Mouse (Mus musculus) monocyte, adult 2 months (primary cell): ENCODE measurements around the gene Tmem189.

Experiments used
- DNase-seq, 2 experiments: peaks; one replicate each; pipeline ENCODE4 v3.0.0; 2022; ENCODE audit warnings: low spot score in 2 of 2, low read depth in 1 of 2

The Tmem189 gene

DNA sequence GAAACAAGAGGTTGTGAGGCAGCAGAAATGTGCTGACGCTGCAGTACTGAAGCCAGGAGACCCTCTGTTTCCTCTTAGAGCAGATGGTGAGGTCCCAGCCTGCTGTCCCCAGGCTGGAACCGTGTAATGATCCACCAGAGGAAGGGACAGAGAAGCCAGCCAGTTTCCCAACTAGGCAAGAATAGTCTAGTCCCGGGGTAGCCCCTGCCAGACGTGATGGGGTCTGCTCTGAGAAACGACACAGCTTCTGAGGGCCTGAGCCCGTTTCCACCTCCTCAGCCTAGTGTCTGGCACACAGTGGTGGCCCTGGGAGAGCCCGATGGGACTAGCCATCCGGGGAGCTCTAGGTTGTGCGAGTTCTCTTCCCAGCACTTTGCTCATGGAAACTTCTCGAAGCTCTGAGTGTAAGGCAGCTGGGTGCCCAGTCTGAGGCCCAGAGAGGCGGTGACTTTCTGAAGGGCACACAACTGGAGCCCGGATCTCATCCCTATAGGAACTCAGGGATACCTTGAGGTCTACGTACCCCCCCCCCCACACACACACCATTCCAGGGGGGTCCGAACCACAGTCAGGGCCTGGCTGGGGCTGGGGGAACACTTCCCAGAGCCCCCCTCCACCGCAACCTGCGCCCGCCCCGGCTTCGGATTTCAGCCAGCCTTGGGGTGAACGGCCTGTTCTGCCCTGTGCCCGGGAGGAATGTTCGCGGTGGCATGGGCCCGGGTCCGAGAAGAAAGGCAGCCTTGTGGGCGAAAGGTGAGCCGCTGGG lies 92.7 kb downstream of the Tmem189 start:
- DNase-seq: no peak

DNA sequence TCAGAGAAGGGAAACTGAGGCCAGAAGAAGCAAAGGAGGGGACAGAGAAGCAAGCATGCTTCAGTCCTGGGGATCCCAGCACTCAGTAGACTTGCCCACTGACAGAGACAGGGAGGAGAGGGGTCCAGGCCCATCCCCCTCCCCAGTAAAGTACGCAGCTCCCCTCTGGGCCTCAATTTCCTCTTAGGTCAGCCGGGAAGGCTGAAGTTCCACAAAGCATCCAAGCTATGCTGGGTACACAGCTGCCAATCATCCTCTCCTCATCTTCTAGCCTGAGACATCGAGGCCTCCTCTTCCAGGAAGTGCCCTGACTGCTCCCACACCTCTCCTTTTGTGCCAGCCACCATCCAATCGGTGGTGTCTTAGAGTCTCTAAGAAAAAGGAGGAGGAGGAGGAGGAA lies 93.4 kb downstream of the Tmem189 start:
- DNase-seq: no peak

DNA sequence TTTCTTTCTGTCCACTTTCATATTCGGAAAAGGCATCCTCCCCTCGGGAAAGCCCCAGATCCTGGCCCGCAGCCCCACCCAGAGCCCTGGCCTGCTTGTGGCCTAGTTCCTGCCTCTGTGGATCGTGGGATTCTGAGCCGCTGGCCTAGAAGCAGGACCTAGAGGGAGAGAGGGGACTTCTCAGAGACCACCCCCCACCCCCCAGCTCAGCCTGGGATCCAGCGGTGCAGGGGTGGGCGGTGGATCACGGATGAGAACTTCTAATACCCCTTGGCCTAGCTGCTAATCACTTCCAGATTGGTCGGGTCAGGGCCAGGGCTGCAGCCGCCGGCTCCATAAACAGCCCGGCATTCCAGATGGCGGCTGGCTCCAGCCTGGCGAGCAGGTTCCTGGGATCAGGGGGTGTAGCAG lies 93.9 kb downstream of the Tmem189 start:
- no peak for DNase-seq

DNA sequence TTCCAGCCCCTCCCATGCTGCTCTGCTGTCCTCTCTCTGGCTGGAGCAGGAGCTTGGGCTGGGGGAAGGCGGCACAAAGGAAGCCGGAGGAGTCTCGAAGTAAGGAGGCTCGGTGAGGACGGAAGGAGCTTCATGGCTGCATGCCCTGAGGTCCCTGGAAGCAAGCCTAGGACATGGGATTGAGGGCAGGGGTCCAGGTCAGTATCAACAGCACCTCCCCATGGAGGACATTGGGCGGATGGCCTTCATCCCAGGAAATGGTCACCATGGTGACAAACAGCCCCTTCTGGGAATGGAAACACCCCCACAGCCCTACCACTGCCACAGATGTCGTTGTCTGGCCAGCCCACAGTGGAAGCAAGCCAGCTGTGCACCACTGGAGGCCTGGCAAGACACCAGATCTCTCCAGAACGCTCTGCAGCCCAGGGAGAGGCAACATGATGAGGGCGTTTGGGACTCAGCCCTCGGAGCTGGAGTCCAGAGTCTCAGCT lies 95.1 kb downstream of the Tmem189 start:
- DNase-seq: no peak

DNA sequence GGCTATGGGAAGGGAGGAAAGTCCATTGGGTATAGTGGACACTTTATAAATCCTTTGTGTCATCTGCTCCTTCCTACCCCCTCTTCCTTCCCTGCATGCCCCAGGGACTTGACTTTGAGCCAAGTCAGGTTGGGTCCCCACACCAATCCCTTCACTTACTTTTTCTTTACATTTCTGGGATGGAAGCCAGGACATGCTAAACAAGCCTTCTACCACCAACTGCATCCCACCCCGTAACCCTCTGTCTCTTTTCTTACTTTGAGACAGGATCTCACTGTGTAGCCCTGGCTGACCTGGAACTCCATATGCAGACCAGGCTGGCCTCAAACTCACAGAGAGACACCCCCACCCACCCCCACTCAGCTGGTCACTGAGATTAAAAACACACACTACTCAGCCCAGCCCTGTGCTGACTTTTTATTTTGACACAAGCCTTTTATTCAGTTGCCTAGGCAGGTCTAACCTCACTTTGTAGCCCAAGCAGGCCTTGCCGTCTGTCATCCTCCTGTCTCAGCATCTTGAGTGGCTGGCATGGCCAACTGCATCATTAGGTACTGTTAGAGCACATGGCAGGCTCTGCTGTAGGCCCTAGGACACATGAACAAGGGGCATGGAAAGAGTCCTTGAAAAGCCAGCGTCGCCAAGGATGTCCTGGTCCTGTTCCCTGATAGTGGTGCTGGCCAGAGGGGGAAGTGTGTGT lies 95.9 kb downstream of the Tmem189 start:
- DNase-seq: no peak
